Mouse (Mus musculus): ENCODE data around the gene Olfr355. TPM values are rescaled to one million over a fixed set of nuclear protein-coding genes. Genes with fewer than 3 reads are reported as not detected.

Gene Olfr355
- not detected for total RNA-seq (2021)

DNA sequence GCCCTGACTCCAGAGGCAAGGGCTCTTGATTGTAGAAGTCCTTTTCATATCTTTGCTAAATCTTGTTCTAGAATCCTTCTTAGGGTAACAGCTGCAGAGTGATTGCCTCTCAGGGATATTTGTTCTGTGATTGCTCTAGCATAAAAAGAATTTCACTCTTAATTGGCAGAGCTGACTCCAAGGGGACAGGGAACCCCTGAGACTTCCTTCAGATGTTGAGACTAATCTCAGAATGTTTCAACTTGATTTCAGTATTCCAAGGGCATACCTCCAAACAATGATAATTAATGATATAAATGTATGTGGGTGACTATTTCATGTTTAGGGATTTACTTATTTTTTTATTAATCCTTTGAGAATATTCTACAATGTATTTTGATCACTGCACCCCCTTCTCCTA is at the start of gene Olfr355:
TSS of gene Olfr355 (minus strand) at position 101 of the 400 bp plus-strand sequence.
- no peak for DNase-seq

- DNase-seq: no peak
Measured at GRCm38 (mm10) chr2:36936821-36937220, 8.1 kb upstream of the Olfr355 start, which contains the start of gene Olfr356. Olfr356 (plus strand) TSS chr2:36937121.

GRCm38 (mm10) chr2:36905380-36905779 is 23.3 kb downstream of the Olfr355 start, which contains the start of gene Olfr354:
Olfr354 (plus strand) TSS chr2:36905680.
- DNase-seq: no peak

DNA sequence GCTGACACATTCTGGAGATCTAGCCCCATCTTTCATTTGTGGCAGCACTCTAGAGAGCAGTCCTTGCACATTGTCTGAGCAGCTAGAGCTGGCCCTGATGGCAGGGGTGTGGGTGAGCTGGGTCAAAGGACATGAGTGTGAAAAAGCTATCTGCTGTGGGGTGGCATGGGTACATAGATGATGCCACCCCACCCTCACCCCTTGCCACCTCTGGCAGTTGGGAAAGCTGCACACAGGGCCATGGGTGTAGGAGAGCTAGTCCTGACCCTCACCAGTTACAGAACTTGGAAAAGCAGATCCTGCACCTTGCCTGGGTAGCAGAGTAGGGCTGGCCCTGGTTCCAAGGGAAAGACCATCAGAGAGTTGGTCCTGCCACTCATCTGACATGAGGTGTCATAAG is 31.6 kb downstream of the Olfr355 start:
- DNase-seq: no peak

GRCm38 (mm10) chr2:36892836-36893235 is 35.9 kb downstream of the Olfr355 start, which contains the start of gene Olfr353:
Olfr353 (minus strand) TSS chr2:36892936.
- no peak for DNase-seq

Other genes starting within 250 kb of the Olfr355 start
- not detected for gene Olfr346, start 243.1 kb downstream of the Olfr355 start, total RNA-seq (2021)
- not detected for gene Olfr347, start 197.0 kb downstream of the Olfr355 start, total RNA-seq (2021)
- not detected for gene Olfr348, start 144.6 kb downstream of the Olfr355 start, total RNA-seq (2021)
- not detected for gene Olfr50, start 138.4 kb downstream of the Olfr355 start, total RNA-seq (2021)
- not detected for gene Olfr3, start 111.9 kb downstream of the Olfr355 start, total RNA-seq (2021)
- not detected for gene Olfr350, start 82.6 kb downstream of the Olfr355 start, total RNA-seq (2021)
- gene Olfr351, start 66.2 kb downstream of the Olfr355 start, total RNA-seq (2021): not detected
- not detected for gene Olfr352, start 60.4 kb downstream of the Olfr355 start, total RNA-seq (2021)
- not detected for gene Olfr353, start 36.0 kb downstream of the Olfr355 start, total RNA-seq (2021)
- not detected for gene Olfr354, start 23.2 kb downstream of the Olfr355 start, total RNA-seq (2021)
- not detected for gene Olfr356, start 8.2 kb upstream of the Olfr355 start, total RNA-seq (2021)
- gene Olfr357, start 64.9 kb upstream of the Olfr355 start, total RNA-seq (2021): not detected
- gene Olfr358, start 80.4 kb upstream of the Olfr355 start, total RNA-seq (2021): not detected
- gene Olfr360, start 136.8 kb upstream of the Olfr355 start, total RNA-seq (2021): not detected
- not detected for gene Olfr361, start 160.4 kb upstream of the Olfr355 start, total RNA-seq (2021)
- not detected for gene Olfr362, start 189.0 kb upstream of the Olfr355 start, total RNA-seq (2021)
- not detected for gene Olfr364-ps1, start 210.4 kb upstream of the Olfr355 start, total RNA-seq (2021)

Measured in heart, postnatal 4 days (tissue).